In genomic region chr6:124717968-124718367, GRCm38 (mm10) we compare ENCODE assay signal across 10 mouse cellular contexts. TPM values are rescaled to one million over a fixed set of nuclear protein-coding genes. Genes with fewer than 3 reads are reported as not detected.
DNase-seq lines count a peak whose midpoint lies in the region; ATAC-seq and TF ChIP-seq lines count a peak whose summit lies in the region.
"Had no signal": no experiment of that assay in that cellular context is flagged by ENCODE, and none has a peak within 500 bp of the region (broad histone marks: within the 10 kb centered on the region; RNA-seq: fewer than 3 reads in every experiment).

No protein-coding gene starts in this region.

- intact Hi-C loops in heart, adult 2 months (cut with DNase I), result no loop called here
- intact Hi-C loops in left cerebral cortex, postnatal 10 days (cut with DNase I), result no loop called here

- H3K4me1 ChIP-seq in heart, embryonic 10.5 days, result peaks cover 48% of the 10 kb centered on the region
- H3K4me1 ChIP-seq in heart, adult 2 months (ENCODE audit: control insufficient read depth, insufficient read depth, low read length), result peaks cover 3% of the 10 kb centered on the region
- peaks cover 6% of the 10 kb centered on the region for H3K4me1 ChIP-seq in lung, adult 2 months (ENCODE audit: control insufficient read depth, insufficient read depth, low read length)
- peaks cover 12% of the 10 kb centered on the region for H3K4me1 ChIP-seq in embryonic facial prominence, embryonic 12.5 days
- peaks cover 32% of the 10 kb centered on the region for H3K4me1 ChIP-seq in small intestine, adult 2 months (ENCODE audit: control insufficient read depth, insufficient read depth, insufficient read length, low read length)

- DNase-seq in heart, embryonic 10.5 days (ENCODE audit: low spot score), result no peak
- DNase-seq in heart, adult 2 months, result no peak
- no peak for DNase-seq in lung, adult 2 months
- DNase-seq in lung, postnatal 14 days, result no peak
- no peak for DNase-seq in left cerebral cortex, postnatal 10 days (ENCODE audit: extremely low spot score in 1 of 2, low spot score in 2 of 2)
- no peak for DNase-seq in urinary bladder, postnatal 25 days (ENCODE audit: low spot score)
- DNase-seq: heart, adult 18-20 months had no signal

- peak overlapping the region; percentile 78; the same call in 1 of the 2 replicates for H3K27ac ChIP-seq in heart, embryonic 10.5 days
- no peak overlapping the region for H3K27ac ChIP-seq in heart, adult 2 months
- H3K27ac ChIP-seq in embryonic facial prominence, embryonic 12.5 days, result peak overlapping the region; percentile 60
- peak overlapping the region; percentile 95 for H3K27ac ChIP-seq in small intestine, adult 2 months (ENCODE audit: insufficient read depth, low read depth, low read length)
- H3K27ac ChIP-seq: macrophage had no signal

- peaks cover 2% of the 10 kb centered on the region; the same call in 1 of the 2 replicates for H3K79me2 ChIP-seq in heart, adult 2 months (replicated peaks; ENCODE audit: control insufficient read depth, insufficient read depth, low read length)

- TF ChIP-seq POLR2A in heart, adult 2 months (IDR thresholded peaks at IDR 0.05; ENCODE audit: insufficient read depth, low read depth, low read length), result no peak
- no peak for TF ChIP-seq POLR2A in lung, adult 2 months (IDR thresholded peaks at IDR 0.05; ENCODE audit: borderline replicate concordance, extremely low read depth, low read depth, low read length)
- TF ChIP-seq POLR2A in small intestine, adult 2 months (IDR thresholded peaks at IDR 0.05; ENCODE audit: low read depth, low read length), result no peak; the same call in 1 of the 2 replicates

- no peaks in the 10 kb centered on the region for H3K27me3 ChIP-seq in heart, embryonic 10.5 days (ENCODE audit: insufficient read depth, poor library complexity, severe bottlenecking)
- H3K27me3 ChIP-seq in heart, adult 2 months (ENCODE audit: control insufficient read depth, insufficient read depth, low read length), result no peaks in the 10 kb centered on the region
- no peaks in the 10 kb centered on the region for H3K27me3 ChIP-seq in embryonic facial prominence, embryonic 12.5 days
- H3K27me3 ChIP-seq in small intestine, adult 2 months (ENCODE audit: control insufficient read depth, insufficient read depth, low read length), result no peaks in the 10 kb centered on the region

- WGBS in heart, embryonic 10.5 days, result 67% methylated on average over 13 of the region's 13 CpGs
- 56% methylated on average over 13 of the region's 13 CpGs for WGBS in heart, adult 2 months
- WGBS in lung, adult 2 months, result 48% methylated on average over 13 of the region's 13 CpGs
- 70% methylated on average over 13 of the region's 13 CpGs for WGBS in embryonic facial prominence, embryonic 12.5 days
- 24% methylated on average over 13 of the region's 13 CpGs for WGBS in small intestine, adult 2 months

- TF ChIP-seq CTCF in heart, adult 2 months (IDR thresholded peaks at IDR 0.05), result no peak
- TF ChIP-seq CTCF in lung, adult 2 months (IDR thresholded peaks at IDR 0.05; ENCODE audit: insufficient read depth, low read length), result no peak
- no peak for TF ChIP-seq CTCF in small intestine, adult 2 months (IDR thresholded peaks at IDR 0.05; ENCODE audit: extremely low read depth, insufficient read length, insufficient replicate concordance, low read depth, low read length)

- peaks cover 43% of the 10 kb centered on the region for H3K36me3 ChIP-seq in heart, embryonic 10.5 days
- H3K36me3 ChIP-seq in heart, adult 2 months (ENCODE audit: control insufficient read depth, insufficient read depth, low read length), result peaks cover 2% of the 10 kb centered on the region
- H3K36me3 ChIP-seq in embryonic facial prominence, embryonic 12.5 days, result peaks cover 36% of the 10 kb centered on the region
- peaks cover 28% of the 10 kb centered on the region for H3K36me3 ChIP-seq in small intestine, adult 2 months (ENCODE audit: control insufficient read depth, insufficient read depth, low read length)

- H3K4me3 ChIP-seq in heart, embryonic 10.5 days, result peak overlapping the region; percentile 28
- H3K4me3 ChIP-seq in heart, adult 2 months, result no peak overlapping the region
- H3K4me3 ChIP-seq in lung, adult 2 months (replicated peaks; ENCODE audit: extremely low read depth, low read depth, low read length), result peak overlapping the region; percentile 66
- H3K4me3 ChIP-seq in embryonic facial prominence, embryonic 12.5 days, result peak overlapping the region; percentile 31
- H3K4me3 ChIP-seq in small intestine, adult 2 months (ENCODE audit: low read depth, low read length), result peak overlapping the region; percentile 84

- TF ChIP-seq EP300 in heart, adult 2 months (IDR thresholded peaks at IDR 0.05; ENCODE audit: insufficient read depth, low read depth, low read length), result no peak

- no peaks in the 10 kb centered on the region for H3K9me3 ChIP-seq in heart, embryonic 10.5 days
- H3K9me3 ChIP-seq in embryonic facial prominence, embryonic 12.5 days, result no peaks in the 10 kb centered on the region

- peak overlapping the region; percentile 36 for H3K4me2 ChIP-seq in embryonic facial prominence, embryonic 12.5 days (replicated peaks)

- ATAC-seq in embryonic facial prominence, embryonic 12.5 days (ENCODE audit: insufficient number of reproducible peaks, insufficient read depth, low FRiP score, low TSS enrichment), result no peak

- H3K9ac ChIP-seq in heart, adult 2 months (ENCODE audit: low read depth, low read length), result no peak overlapping the region
- peak overlapping the region; percentile 48; the same call in 1 of the 2 replicates for H3K9ac ChIP-seq in embryonic facial prominence, embryonic 12.5 days

RNA-seq across cellular contexts. Expression of gene Phb2, which starts 5.8 kb away (rescaled TPM):
- 438 and 483 TPM in 2 replicates for polyA plus RNA-seq in heart, embryonic 10.5 days (2016; fragmentation: Nextera tagmentation; extraction: Ambion mirVana)
- total RNA-seq in heart, adult 2 months (2021), result 100 to 1,000 TPM; 260 to 292 TPM
- 184 and 200 TPM in 2 replicates for polyA plus RNA-seq in heart, adult 2 months (2012; rRNA removed)
- polyA plus RNA-seq in lung, adult 2 months (2012; rRNA removed), result 64.7 and 74.4 TPM in 2 replicates
- 359 and 370 TPM in 2 replicates for polyA plus RNA-seq in embryonic facial prominence, embryonic 12.5 days (2016; fragmentation: Nextera tagmentation; extraction: Ambion mirVana)
- polyA plus RNA-seq in small intestine, adult 2 months (2012; rRNA removed), result 87.7 and 122 TPM in 2 replicates
- 100 to 1,000 TPM; 151 to 160 TPM for total RNA-seq in left cerebral cortex, postnatal 10 days (2021)

RNA-seq across cellular contexts. Expression of gene Emg1, which starts 6.0 kb away (rescaled TPM):
- polyA plus RNA-seq in heart, embryonic 10.5 days (2016; fragmentation: Nextera tagmentation; extraction: Ambion mirVana), result 162 and 216 TPM in 2 replicates
- total RNA-seq in heart, adult 2 months (2021), result 10 to 100 TPM; 71.4 to 78.8 TPM
- polyA plus RNA-seq in heart, adult 2 months (2012; rRNA removed), result 51.8 and 79.0 TPM in 2 replicates
- polyA plus RNA-seq in lung, adult 2 months (2012; rRNA removed), result 29.6 and 42.9 TPM in 2 replicates
- polyA plus RNA-seq in embryonic facial prominence, embryonic 12.5 days (2016; fragmentation: Nextera tagmentation; extraction: Ambion mirVana), result 192 and 199 TPM in 2 replicates
- 26.8 and 34.9 TPM in 2 replicates for polyA plus RNA-seq in small intestine, adult 2 months (2012; rRNA removed)
- total RNA-seq in left cerebral cortex, postnatal 10 days (2021), result 10 to 100 TPM; 38.0 to 42.6 TPM

RNA-seq across cellular contexts. Expression of gene Ptpn6, which starts 20.5 kb away (rescaled TPM):
- 5.9 and 8.6 TPM in 2 replicates for polyA plus RNA-seq in heart, embryonic 10.5 days (2016; fragmentation: Nextera tagmentation; extraction: Ambion mirVana)
- total RNA-seq in heart, adult 2 months (2021), result 1 to 10 TPM; 3.1 to 4.4 TPM
- 4.5 and 8.2 TPM in 2 replicates for polyA plus RNA-seq in heart, adult 2 months (2012; rRNA removed)
- polyA plus RNA-seq in lung, adult 2 months (2012; rRNA removed), result 38.9 and 48.7 TPM in 2 replicates
- polyA plus RNA-seq in embryonic facial prominence, embryonic 12.5 days (2016; fragmentation: Nextera tagmentation; extraction: Ambion mirVana), result 6.7 TPM in 2 replicates
- polyA plus RNA-seq in small intestine, adult 2 months (2012; rRNA removed), result 23.0 and 41.0 TPM in 2 replicates
- 1 to 10 TPM; 3.4 to 4.7 TPM for total RNA-seq in left cerebral cortex, postnatal 10 days (2021)

RNA-seq across cellular contexts. Expression of gene Grcc10, which starts 23.2 kb away (rescaled TPM):
- polyA plus RNA-seq in heart, embryonic 10.5 days (2016; fragmentation: Nextera tagmentation; extraction: Ambion mirVana), result 297 and 301 TPM in 2 replicates
- total RNA-seq in heart, adult 2 months (2021), result 100 to 1,000 TPM; 280 to 314 TPM
- 296 and 328 TPM in 2 replicates for polyA plus RNA-seq in heart, adult 2 months (2012; rRNA removed)
- 222 and 226 TPM in 2 replicates for polyA plus RNA-seq in lung, adult 2 months (2012; rRNA removed)
- 498 and 530 TPM in 2 replicates for polyA plus RNA-seq in embryonic facial prominence, embryonic 12.5 days (2016; fragmentation: Nextera tagmentation; extraction: Ambion mirVana)
- polyA plus RNA-seq in small intestine, adult 2 months (2012; rRNA removed), result 80.4 and 143 TPM in 2 replicates
- 100 to 1,000 TPM; 298 to 316 TPM for total RNA-seq in left cerebral cortex, postnatal 10 days (2021)

RNA-seq across cellular contexts. Expression of gene Gm45234, which starts 37.9 kb away (rescaled TPM):
- polyA plus RNA-seq in heart, embryonic 10.5 days (2016; fragmentation: Nextera tagmentation; extraction: Ambion mirVana), result not detected in 2 replicates
- 1 to 10 TPM in 1 of 2 experiments, not detected in 1; 1.9 TPM for total RNA-seq in heart, adult 2 months (2021)
- polyA plus RNA-seq in heart, adult 2 months (2012; rRNA removed), result not detected in 2 replicates
- 0.08 TPM in 1 of 2 replicates, not detected in the other for polyA plus RNA-seq in lung, adult 2 months (2012; rRNA removed)
- polyA plus RNA-seq in embryonic facial prominence, embryonic 12.5 days (2016; fragmentation: Nextera tagmentation; extraction: Ambion mirVana), result not detected in 2 replicates
- not detected in 2 replicates for polyA plus RNA-seq in small intestine, adult 2 months (2012; rRNA removed)
- not detected for total RNA-seq in left cerebral cortex, postnatal 10 days (2021)
- total RNA-seq: heart, adult 18-20 months had no signal
- polyA plus RNA-seq: macrophage had no signal
